Mouse (Mus musculus) limb, embryonic 10.5 days (tissue): ENCODE measurements around the gene Sec14l2. TPM values are rescaled to one million over a fixed set of nuclear protein-coding genes. Genes with fewer than 3 reads are reported as not detected.

Experiments used
- DNase-seq: peaks from one replicate; pipeline ENCODE4 v3.0.0-alpha.2; 2017; ENCODE audit warnings: low spot score
- H3K27ac ChIP-seq: fragments of 300-500 bp; sonication (generic); 2 replicates; pipeline ENCODE4 v1.5.1; 2016; ENCODE audit warnings: mild to moderate bottlenecking
- H3K27me3 ChIP-seq: fragments of 300-500 bp; sonication (generic); 2 replicates; pipeline ENCODE4 v1.6.1; 2016; ENCODE audit warnings: low read depth, mild to moderate bottlenecking; ENCODE audit not compliant: poor library complexity, severe bottlenecking
- H3K36me3 ChIP-seq: fragments of 300-500 bp; sonication (generic); 2 replicates; pipeline ENCODE4 v1.6.1; 2016; ENCODE audit warnings: mild to moderate bottlenecking, moderate library complexity
- H3K4me1 ChIP-seq: fragments of 300-500 bp; sonication (generic); 2 replicates; pipeline ENCODE4 v1.6.1; 2016
- H3K4me3 ChIP-seq: fragments of 300-500 bp; sonication (generic); 2 replicates; pipeline ENCODE4 v1.5.1; 2016; ENCODE audit warnings: mild to moderate bottlenecking, moderate library complexity
- H3K9me3 ChIP-seq: fragments of 300-500 bp; sonication (generic); replicated peaks from 2 replicates; pipeline ENCODE4 v1.6.1; 2016; ENCODE audit warnings: mild to moderate bottlenecking
- WGBS: fragments of 180-500 bp; shearing (Covaris S2); methylation state at CpG from one replicate; pipeline ENCODE4 v1.1.7; 2016; 5-methylcytosine and 5-hydroxymethylcytosine counted together
- polyA plus RNA-seq: library from polyadenylated mRNA; unstranded; fragments of >200 nt; fragmentation: Nextera tagmentation; extraction: Ambion mirVana; gene quantifications from 2 replicates; pipeline ENCODE4 v1.2.1, GENCODE M21; 2016

Sec14l2 gene
- polyA plus RNA-seq, 1 experiment from 2014 or later: 2.7 TPM

DNA sequence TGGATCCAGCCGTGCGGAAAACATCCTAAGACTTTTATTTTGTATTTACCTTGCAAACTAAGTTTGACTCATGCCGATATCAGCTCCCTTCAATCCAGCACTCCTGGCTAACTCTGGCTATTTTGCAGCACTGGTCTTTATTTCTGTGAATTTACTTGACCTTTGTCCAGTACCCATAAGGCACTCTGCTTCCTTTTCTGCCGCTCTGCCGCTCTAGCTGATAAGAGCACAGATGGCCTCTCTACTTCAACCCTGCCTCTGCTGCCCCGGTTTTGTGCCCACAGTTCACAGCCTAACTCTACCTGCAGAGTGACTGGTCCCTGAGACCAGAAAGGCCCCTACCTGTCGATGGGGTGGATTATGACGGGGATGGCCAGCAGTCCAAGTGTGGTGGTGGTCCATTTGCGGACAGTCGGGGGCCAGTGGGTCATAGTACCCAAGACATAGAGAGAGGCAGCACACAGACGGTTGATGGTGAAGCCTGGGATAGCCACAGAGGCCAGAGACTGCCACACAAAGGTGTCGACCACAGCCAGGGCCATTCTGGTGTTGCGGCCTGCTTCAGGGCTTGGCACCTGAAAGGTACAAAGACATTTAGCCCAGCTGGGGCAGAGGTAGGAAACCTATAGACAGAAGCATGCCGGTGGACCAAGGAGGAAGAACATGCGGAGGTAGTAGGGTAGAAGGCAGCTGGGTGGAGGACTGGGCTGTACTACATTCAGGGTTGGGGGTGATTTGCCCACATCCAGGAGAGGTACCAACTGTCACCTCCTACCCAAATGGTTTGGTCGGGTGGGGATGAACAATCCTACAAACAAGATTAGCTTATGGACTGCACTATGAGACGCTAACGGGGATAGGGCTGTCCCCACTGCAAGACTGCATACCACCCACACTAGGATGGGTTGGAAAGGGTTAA lies 29.5 kb downstream of the Sec14l2 start:
- Histone ChIP-seq H3K27me3 (no peaks in the 10 kb centered on the region), H3K27ac (no peak overlapping the region), H3K4me1 (peaks cover 25% of the 10 kb centered on the region), H3K9me3 (no peaks in the 10 kb centered on the region), H3K4me3 (peak overlapping the region; percentile 58; the same call in 1 of the 2 replicates), H3K36me3 (peaks cover 18% of the 10 kb centered on the region)
- DNase-seq: no peak
- WGBS: 89% methylated on average over 18 of the region's 18 CpGs

DNA sequence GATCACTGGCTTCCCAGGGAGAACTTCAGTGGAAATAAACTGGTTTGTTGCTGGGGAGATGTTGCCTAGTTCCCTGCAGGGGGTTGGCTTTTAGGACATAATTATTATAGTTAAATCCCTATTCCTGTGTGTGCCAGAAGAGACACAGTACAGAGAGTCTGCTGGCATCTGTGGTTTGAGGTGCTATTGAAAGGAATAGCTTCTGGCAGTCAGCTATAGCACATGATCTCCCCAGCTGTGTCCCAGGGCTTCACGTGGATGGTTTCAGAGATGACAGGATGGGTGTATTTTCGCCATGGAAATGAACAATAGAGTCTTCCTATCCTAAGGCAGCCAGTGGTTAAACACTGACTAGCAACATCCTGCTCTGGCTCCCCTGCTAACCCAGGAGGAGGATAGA lies 35.9 kb downstream of the Sec14l2 start:
- DNase-seq: no peak
- no peaks in the 10 kb centered on the region for H3K4me1 ChIP-seq
- peaks cover 16% of the 10 kb centered on the region for H3K36me3 ChIP-seq
- no peaks in the 10 kb centered on the region for H3K27me3 ChIP-seq
- WGBS: 81% methylated on average over 2 of the region's 2 CpGs
- no peak overlapping the region for H3K4me3 ChIP-seq
- no peak overlapping the region for H3K27ac ChIP-seq
- no peaks in the 10 kb centered on the region for H3K9me3 ChIP-seq

DNA sequence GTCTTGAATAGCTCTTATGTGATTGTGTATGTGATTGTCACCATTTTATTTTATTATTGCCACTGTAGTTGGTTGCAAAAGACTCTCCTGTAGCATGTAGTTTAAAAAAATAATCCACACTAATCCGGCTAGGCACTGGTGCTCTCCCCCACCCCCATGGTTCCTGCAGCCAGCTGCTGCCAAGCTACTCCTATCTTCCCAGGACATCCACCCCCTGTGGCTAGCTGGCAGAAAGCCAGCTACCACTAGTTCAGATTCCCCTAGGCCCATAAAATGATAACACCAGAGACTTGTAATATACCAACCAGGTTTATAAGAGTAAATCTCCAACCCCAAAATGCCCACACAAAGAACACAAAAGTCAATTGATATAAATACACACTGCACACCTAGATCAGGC lies 37.0 kb downstream of the Sec14l2 start:
- peaks cover 6% of the 10 kb centered on the region for H3K36me3 ChIP-seq
- no peak overlapping the region for H3K27ac ChIP-seq
- no peak for DNase-seq
- H3K9me3 ChIP-seq: no peaks in the 10 kb centered on the region
- 68% methylated on average over 1 of the region's 1 CpGs for WGBS
- no peak overlapping the region for H3K4me3 ChIP-seq
- H3K27me3 ChIP-seq: no peaks in the 10 kb centered on the region
- no peaks in the 10 kb centered on the region for H3K4me1 ChIP-seq

DNA sequence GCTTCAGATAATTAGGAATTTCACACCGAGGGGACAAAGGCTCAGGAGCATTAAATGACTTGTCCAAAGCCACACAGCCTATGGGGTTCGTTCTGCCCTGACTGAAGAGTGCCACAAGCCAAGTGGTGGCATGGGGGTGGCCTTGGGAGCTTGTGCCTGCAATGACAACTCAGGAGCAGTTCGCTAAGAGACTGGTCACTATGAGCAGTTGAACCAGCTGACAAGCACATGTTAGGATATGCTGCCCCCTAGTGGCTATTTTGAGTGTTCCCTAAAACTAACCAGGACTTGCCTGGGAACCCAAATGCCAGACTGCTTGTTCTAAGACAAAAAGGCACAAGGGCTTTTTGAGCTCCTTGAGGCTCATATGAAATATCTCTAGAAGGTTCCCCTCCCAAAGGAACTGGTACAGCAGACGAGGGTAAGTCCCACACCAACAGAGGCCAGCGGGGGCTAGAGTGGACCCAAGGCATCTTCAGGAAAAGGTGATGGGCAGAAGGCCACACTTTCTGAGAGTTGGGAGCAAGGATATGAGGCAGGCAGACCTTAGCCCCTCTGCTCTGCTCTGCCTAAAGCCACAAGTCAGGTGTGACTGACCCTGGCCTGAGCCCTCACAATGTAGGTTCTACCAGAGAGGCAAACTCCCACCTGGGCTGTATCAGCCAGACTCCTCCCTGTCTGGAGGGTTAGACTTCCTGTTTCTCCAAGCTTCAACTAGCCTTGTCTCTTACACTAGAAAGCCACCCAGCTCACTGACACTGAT lies 39.7 kb downstream of the Sec14l2 start:
- peak; percentile 63 for DNase-seq
- WGBS: 37% methylated on average over 5 of the region's 5 CpGs
- Histone ChIP-seq H3K9me3 (no peaks in the 10 kb centered on the region), H3K36me3 (no peaks in the 10 kb centered on the region), H3K4me1 (no peaks in the 10 kb centered on the region), H3K27me3 (no peaks in the 10 kb centered on the region), H3K4me3 (no peak overlapping the region), H3K27ac (no peak overlapping the region)

DNA sequence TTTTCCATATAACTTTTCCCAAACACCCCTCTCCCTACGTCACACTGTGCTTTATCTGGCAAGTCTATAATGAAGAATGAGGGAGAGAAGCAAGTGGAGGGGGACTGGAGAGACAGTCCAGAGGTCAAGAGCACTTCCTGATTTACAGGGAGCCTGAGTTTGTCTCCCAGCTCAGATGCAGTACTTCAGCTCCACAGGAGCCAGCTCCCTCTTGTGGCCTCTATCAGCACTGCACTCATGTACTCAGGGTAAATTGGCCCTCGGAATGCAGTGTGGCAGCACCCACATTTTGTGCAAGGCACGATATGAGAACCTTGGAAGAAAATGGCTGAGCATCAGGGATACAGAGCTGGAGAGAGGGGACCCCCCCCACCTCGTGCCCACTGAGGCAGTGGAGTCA lies 43.0 kb downstream of the Sec14l2 start:
- WGBS: 25% methylated on average over 4 of the region's 4 CpGs
- DNase-seq: peak; percentile 69

DNA sequence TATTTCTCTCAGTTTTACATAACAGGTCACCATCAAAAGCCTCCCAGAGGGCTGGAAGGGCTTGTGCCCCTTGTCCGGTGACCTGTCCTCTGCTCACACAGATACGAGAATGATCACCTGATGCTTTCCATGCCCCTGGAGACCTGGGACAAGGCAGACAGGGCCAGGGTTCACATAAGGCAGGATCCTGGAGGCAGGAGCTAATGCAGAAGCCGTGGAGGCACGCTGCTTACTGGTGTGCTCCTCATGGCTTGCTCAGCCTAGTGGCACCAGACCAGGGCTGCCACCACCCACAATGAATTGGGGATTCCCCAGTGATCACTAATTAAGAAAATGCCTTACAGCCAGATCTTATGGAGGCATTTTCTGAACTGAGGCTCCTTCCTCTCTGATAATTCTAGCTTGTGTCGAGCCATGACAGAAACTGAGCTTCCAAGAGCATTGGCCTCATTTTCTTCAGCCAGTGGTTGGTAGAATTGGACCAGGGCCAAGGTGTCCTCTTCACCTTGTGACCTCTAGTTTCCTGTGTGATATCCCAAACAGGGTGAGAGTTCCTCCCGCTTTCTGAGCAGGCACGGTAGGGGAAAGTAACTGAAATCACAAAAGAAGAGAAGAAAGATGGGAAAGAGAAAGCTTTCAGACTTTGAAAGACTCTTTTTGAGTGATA lies 44.8 kb downstream of the Sec14l2 start:
- 83% methylated on average over 7 of the region's 7 CpGs for WGBS
- no peaks in the 10 kb centered on the region for H3K4me1 ChIP-seq
- DNase-seq: no peak
- no peak overlapping the region for H3K4me3 ChIP-seq
- no peaks in the 10 kb centered on the region for H3K9me3 ChIP-seq
- no peak overlapping the region for H3K27ac ChIP-seq
- no peaks in the 10 kb centered on the region for H3K27me3 ChIP-seq
- no peaks in the 10 kb centered on the region for H3K36me3 ChIP-seq

More for the DNA sequence above, 43.0 kb downstream of the Sec14l2 start:
- no peaks in the 10 kb centered on the region for H3K27me3 ChIP-seq
- no peak overlapping the region for H3K4me3 ChIP-seq
- no peaks in the 10 kb centered on the region for H3K4me1 ChIP-seq
- H3K9me3 ChIP-seq: no peaks in the 10 kb centered on the region
- H3K36me3 ChIP-seq: no peaks in the 10 kb centered on the region
- no peak overlapping the region for H3K27ac ChIP-seq

DNA sequence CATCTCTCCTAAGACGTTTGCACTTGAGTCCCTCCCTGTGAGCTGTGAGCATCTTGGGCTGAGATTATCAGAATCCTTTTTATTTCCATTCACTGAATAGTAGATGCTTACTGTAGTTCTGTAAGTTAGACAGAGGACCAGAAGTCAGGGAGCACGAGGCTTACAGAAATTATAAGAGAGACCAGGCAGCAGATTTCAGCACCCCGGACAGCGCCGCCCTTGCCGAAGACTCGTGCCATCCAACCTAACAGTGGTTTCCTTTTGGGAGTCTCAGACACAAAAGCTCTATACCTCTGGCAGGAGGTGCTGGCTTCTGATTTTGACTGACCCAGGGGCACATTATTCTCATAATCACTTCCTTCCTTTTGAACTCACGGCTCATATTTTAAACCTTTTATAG lies 46.6 kb downstream of the Sec14l2 start:
- H3K4me3 ChIP-seq: no peak overlapping the region
- no peaks in the 10 kb centered on the region for H3K36me3 ChIP-seq
- no peaks in the 10 kb centered on the region for H3K4me1 ChIP-seq
- no peak overlapping the region for H3K27ac ChIP-seq
- peak; percentile 89 for DNase-seq
- H3K27me3 ChIP-seq: no peaks in the 10 kb centered on the region
- WGBS: 15% methylated on average over 8 of the region's 8 CpGs
- no peaks in the 10 kb centered on the region for H3K9me3 ChIP-seq

DNA sequence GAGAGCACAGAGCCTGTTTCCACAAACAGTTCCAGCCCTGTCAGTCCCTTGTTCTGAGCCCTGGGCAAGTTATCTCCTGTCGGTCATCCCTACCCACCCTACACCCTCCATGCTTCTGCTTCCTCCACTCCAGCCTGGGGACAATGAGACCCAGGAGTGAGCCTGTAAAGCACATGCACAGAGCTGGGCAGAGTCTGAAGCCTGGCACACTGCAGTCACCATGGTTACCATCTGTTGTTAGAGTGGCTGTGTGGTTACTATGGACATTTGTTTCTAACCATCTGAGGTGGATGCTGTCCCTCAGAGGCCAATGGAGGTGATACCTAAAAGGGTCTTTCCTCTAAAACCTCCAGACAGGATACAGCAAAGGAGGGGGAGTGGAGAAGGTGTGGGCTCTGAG lies 53.6 kb downstream of the Sec14l2 start:
- Histone ChIP-seq H3K4me1 (no peaks in the 10 kb centered on the region), H3K27ac (no peak overlapping the region), H3K4me3 (no peak overlapping the region), H3K27me3 (no peaks in the 10 kb centered on the region), H3K9me3 (no peaks in the 10 kb centered on the region), H3K36me3 (no peaks in the 10 kb centered on the region)
- 84% methylated on average over 1 of the region's 1 CpGs for WGBS
- DNase-seq: no peak

DNA sequence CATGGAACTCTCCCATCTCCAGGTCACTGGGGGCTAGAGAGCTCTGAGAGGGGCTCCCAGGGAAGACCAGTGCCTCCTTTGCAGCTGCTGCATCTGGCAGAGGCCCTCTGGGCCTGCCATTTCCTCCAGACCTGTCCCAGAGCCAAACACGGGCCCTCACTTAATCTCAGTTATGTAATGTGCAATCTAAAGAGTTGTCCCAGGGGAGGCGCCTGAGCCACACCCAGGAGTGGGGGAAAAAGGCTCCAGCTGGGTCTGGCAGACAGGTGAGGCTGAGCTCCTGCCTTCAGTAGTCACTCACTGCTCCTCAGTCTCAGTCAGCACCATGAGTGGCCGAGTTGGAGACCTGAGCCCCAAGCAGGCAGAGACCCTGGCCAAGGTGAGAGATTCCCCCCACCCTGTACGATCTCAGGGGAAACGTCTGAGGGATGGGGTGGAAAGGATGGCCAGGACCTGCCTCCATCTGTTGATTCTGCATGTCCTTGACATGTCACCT lies 58.5 kb downstream of the Sec14l2 start, which contains the start of gene Sec14l3:
Gene Sec14l3, plus strand, starts transcription at position 215 of the 496 bp plus-strand sequence.
- H3K9me3 ChIP-seq: no peaks in the 10 kb centered on the region
- H3K4me3 ChIP-seq: no peak within 1 kb of the TSS
- DNase-seq: no peak
- H3K36me3 ChIP-seq: no peaks in the 10 kb centered on the region
- H3K4me1 ChIP-seq: peaks cover 6% of the 10 kb centered on the region; the same call in 1 of the 2 replicates
- 71% methylated on average over 5 of the region's 5 CpGs for WGBS
- H3K27ac ChIP-seq: no peak within 1 kb of the TSS
- H3K27me3 ChIP-seq: no peaks in the 10 kb centered on the region

DNA sequence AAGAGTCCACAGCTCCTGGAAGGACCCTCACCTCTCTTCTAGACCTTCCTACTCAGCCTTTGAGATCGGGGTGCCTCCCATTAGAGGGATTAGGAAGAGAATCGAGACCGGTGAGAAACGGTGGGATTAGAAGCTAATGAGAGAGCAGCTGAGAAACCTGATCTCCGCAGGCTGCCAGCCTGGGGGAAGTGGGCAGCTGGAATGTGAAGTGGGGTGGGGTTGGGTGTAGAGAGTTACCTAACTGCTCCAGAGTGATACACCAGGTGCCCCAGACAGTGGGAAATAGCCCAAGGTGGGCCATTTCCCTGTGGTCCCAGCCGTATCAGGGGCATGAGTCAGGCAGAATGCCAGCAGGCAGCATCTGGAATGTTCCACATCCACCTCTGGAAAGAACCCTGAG lies 60.2 kb downstream of the Sec14l2 start:
- no peaks in the 10 kb centered on the region for H3K27me3 ChIP-seq
- 48% methylated on average over 6 of the region's 6 CpGs for WGBS
- H3K27ac ChIP-seq: no peak overlapping the region
- no peak for DNase-seq
- no peaks in the 10 kb centered on the region for H3K9me3 ChIP-seq
- H3K36me3 ChIP-seq: no peaks in the 10 kb centered on the region
- H3K4me3 ChIP-seq: no peak overlapping the region
- H3K4me1 ChIP-seq: peaks cover 6% of the 10 kb centered on the region; the same call in 1 of the 2 replicates

DNA sequence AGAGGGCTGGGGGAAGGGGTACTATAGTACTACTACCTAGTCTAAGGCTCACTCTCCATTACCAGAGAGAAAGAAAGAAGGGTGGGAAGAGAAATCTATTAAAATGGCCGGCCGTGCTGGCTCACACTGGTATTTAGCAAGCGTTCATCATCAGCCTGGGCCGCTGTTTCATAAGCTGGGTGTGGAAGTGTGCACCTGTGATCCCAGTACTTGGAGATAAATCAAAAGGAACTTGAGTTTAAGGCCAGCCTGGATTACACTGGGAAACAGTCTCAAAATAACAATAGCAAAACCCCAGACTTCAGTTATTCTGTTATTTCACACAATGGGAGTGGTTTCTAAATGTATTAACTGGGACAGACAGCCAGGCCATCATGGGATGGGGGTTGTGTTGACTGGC lies 60.7 kb downstream of the Sec14l2 start:
- 96% methylated on average over 4 of the region's 4 CpGs for WGBS
- DNase-seq: no peak
- Histone ChIP-seq H3K27me3 (no peaks in the 10 kb centered on the region), H3K4me1 (peaks cover 6% of the 10 kb centered on the region; the same call in 1 of the 2 replicates), H3K4me3 (no peak overlapping the region), H3K9me3 (no peaks in the 10 kb centered on the region), H3K36me3 (no peaks in the 10 kb centered on the region), H3K27ac (no peak overlapping the region)

DNA sequence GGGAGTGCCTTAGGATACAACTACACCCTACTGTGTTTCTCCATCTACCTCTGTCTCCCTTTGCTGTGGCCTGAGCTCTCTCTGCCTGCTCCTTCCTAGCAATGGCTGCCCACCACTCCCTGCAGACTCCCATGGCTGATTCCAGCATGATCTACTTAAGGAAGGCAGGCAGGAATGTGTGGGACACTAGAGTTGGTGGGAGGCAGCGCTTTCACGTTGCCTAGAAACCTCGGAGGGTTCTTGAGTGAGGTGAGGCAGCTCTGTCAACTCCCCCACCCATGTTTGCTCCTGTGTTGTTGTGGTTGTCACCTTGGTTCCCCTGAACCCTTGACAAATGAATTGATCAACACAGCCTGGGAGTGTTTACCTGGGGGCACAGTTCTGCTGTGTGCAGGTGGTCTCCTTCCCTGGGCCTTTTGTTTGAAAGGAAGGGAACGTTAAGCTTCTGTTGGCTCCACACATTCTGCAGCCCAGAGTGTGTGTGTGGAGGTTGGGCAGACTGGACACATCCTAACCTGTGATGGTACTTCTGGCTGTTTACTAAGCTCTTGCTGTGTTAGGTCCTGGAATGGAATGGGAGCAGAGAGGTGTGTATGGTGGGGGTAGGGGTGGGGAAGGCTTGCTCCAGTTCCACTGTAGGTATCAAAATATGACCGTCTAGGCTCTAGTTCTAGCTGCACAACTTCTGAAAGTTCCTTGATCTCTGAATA lies 62.2 kb downstream of the Sec14l2 start:
- 84% methylated on average over 5 of the region's 5 CpGs for WGBS
- DNase-seq: no peak

More for the DNA sequence above, 62.2 kb downstream of the Sec14l2 start:
- Histone ChIP-seq H3K9me3 (no peaks in the 10 kb centered on the region), H3K27me3 (no peaks in the 10 kb centered on the region), H3K27ac (no peak overlapping the region), H3K4me1 (peaks cover 6% of the 10 kb centered on the region; the same call in 1 of the 2 replicates), H3K4me3 (no peak overlapping the region), H3K36me3 (no peaks in the 10 kb centered on the region)
